Mouse (Mus musculus) heart, postnatal 36 days (tissue): ENCODE measurements around the gene Lmbr1. TPM values are rescaled to one million over a fixed set of nuclear protein-coding genes. Genes with fewer than 3 reads are reported as not detected.
"Not testable (repeated sequence)": the region's sequence is repeated elsewhere in the genome, so short reads cannot be mapped to it uniquely, and the experiment has no call there.

Source experiments
- DNase-seq, 2 experiments: peaks; one replicate each; pipeline ENCODE4 v3.0.0; 2021 to 2022
- intact Hi-C: fragments of 180-260 bp; cut with DNase I; formaldehyde crosslinking; loops from one replicate; pipeline ENCODE4 v1.15.1; 2025
- total RNA-seq, 2 experiments: library from RNA; stranded (reverse); gene quantifications; 2 replicates each; pipeline ENCODE4 v1.2.3; 2021

Lmbr1 gene
- 10 to 100 TPM; 12.5 to 15.2 TPM for total RNA-seq

GRCm38 (mm10) chr5:29378298-29379036, at the start of gene Lmbr1:
TSS of gene Lmbr1 (minus strand) at chr5:29378390.
- peak; percentile 95 to 97 for DNase-seq
- intact Hi-C loops: no loop called here

GRCm38 (mm10) chr5:29423330-29423729, 45.1 kb upstream of the Lmbr1 start:
- DNase-seq, intact Hi-C loops: not testable (repeated sequence)

DNA sequence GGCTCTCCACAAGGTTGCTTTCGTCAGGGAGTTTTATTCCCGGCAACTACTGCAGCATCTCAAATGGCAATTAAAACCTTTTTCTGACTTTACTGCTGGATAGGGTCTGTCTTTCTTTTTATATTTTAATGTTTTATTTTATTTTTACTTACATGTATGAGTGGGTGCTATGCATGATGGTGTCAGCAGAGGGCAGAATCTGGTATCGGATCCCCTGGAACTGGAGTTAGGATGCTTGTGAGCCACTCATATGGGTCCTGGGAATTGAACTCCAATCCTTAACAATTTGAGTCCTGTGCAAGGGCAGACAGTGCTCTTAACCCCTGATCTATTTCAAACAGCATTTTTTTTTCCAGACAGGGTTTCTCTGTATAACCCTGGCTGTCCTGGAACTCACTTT, 34.9 kb upstream of the Lmbr1 start:
- intact Hi-C loops: no loop called here
- DNase-seq: no peak

- DNase-seq: no peak
- intact Hi-C loops: no loop called here
These were observed 32.7 kb upstream of the Lmbr1 start for GRCm38 (mm10) chr5:29410854-29411253.

GRCm38 (mm10) chr5:29398427-29398826, 20.2 kb upstream of the Lmbr1 start:
- intact Hi-C loops: no loop called here
- no peak for DNase-seq

DNA sequence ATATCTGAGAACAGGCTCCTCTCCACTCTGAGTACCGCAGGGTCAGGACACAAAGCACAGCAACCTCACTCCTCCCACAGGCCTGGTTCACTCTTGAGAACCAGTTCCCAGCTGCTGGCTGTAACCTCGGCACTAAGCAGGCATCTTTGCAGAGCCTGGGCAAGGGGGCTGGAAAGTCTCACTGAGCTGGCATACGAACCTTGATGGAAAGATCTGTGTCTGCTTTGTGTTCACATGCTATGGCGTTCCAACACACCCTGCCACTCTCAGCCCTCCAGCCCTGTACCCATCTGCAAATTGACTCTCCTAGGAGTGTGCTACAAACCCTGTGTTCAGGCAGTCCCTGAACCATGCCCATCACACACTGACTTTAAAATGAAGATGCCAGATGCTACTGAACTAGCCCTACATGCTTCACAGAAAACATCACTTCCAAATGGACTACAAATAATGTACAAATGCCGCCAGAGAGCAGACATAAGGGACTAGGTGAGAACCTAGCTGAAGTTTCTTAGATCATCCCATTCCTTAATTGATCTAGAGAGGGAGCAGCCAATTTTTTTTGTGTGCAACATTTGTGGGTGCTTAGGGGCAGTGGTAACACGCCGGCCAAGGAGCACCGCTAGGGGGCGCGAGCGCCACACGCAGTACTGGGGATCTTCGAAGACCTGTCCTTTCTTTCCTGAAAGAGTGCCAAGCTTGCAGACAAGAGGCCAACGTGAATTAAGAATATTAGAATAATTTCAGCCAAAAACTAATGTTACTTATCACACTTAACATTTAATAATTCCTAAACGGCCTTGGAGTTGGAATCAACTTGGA, 11.0 kb upstream of the Lmbr1 start:
- peak; percentile 83 to 88 for DNase-seq
- intact Hi-C loops: loop anchor here (1.0 to 5.0 kb wide), 2 partner anchors 183 to 298 kb away; no protein-coding TSS in a partner anchor

GRCm38 (mm10) chr5:29388181-29388943, 10.2 kb upstream of the Lmbr1 start:
- peak; percentile 31 to 62 for DNase-seq
- intact Hi-C loops: loop anchor here (5.0 kb wide), 1 partner anchor 184 kb away; no protein-coding TSS in a partner anchor

DNA sequence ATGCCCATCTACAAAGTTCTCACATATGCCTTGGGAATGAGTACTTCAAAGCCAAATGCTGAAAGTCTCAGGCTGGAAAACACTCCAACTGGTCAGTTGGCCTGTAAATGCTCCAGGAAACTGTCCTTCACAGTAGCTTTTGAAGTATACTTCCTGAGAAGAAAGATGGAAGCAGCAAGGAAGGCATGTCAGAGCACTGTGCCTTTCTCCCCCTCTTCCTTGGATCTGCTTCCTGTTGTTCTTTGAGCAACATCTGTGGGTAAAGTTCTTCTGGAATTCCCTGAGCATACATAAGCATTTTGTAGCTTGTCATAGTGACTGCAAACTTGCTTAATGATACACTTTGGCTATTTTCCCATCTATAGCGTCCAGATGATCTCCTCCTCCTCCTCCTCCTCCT, 9.4 kb upstream of the Lmbr1 start:
- no peak for DNase-seq
- intact Hi-C loops: loop anchor here (5.0 kb wide), 1 partner anchor 185 kb away; no protein-coding TSS in a partner anchor

DNA sequence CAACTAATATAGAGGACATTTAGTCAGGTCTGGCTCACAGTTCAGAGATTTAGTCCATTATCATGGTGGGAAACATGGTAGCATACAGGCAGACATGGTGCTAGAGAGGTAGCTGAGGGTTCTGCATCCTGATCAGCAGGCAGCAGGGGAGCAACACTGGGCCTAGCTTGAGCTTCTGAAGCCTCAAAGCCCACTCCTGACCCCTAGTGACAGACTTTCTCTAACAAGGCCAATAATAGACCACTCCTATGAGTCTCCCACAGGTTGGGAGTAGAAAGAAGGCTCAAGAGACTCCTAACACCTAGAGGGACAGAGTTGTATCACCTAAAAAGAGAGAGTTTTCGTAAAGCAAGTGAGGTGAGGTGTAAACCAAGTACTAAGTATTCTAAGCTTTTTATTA, 4.6 kb upstream of the Lmbr1 start:
- intact Hi-C loops: no loop called here
- DNase-seq: no peak

DNA sequence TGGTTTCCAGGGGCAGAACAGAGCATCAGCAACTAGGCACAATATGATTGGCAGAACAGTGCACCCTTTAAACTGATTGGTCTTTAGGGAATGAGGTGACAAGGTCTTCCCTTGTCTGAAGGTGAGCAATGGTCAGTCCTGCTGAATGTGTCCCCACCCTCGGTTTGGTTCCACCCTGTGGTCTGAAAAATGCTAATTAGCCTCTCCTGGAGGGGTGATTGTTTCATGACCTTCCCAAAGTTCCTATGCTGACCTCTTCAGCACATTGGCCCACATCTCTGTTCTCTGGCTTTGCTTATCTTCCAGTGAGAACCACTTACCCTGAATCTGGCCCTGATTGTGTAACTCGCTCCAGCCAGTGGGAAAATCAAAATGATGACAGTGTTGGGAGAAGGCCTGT, 1.9 kb upstream of the Lmbr1 start:
- intact Hi-C loops: no loop called here
- DNase-seq: no peak

- DNase-seq: no peak
- intact Hi-C loops: no loop called here
These were observed 446 bp downstream of the Lmbr1 start for GRCm38 (mm10) chr5:29377590-29378297.

- DNase-seq: no peak
These were observed 14.7 kb downstream of the Lmbr1 start for GRCm38 (mm10) chr5:29363511-29363910.

DNA sequence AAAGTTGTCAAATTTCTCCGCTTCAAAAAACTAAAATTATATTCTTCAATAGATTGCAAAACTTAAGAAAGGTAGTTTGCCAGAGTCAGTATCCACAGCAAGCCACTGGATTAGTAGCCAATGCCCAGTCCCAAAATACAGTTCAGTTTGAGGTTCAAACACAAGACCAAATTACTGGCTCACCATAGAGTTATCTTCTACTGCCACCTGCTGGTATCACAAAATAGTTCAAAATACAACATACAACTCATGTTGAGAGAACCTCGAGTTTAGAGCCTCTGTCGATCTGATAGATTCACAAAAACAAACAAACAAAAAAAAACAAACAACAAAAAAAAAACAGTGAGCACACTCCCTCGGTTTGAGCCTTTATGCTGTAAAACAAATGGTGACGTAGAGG, 42.4 kb downstream of the Lmbr1 start:
- intact Hi-C loops: loop anchor here (10.0 kb wide), 1 partner anchor 881 kb away; no protein-coding TSS in a partner anchor

More at GRCm38 (mm10) chr5:29363511-29363910, 14.7 kb downstream of the Lmbr1 start:
- intact Hi-C loops: no loop called here

GRCm38 (mm10) chr5:29322503-29322902, 55.7 kb downstream of the Lmbr1 start:
- intact Hi-C loops: no loop called here
- DNase-seq: no peak

More for the DNA sequence above, 42.4 kb downstream of the Lmbr1 start:
- DNase-seq: no peak

GRCm38 (mm10) chr5:29309191-29309590, 69.0 kb downstream of the Lmbr1 start:
- DNase-seq: no peak
- intact Hi-C loops: no loop called here

GRCm38 (mm10) chr5:29293194-29293593, 85.0 kb downstream of the Lmbr1 start:
- peak; percentile 38 to 65 for DNase-seq
- intact Hi-C loops: loop anchor here (5.0 kb wide), 1 partner anchor 841 kb away; no protein-coding TSS in a partner anchor

GRCm38 (mm10) chr5:29290110-29290509, 88.1 kb downstream of the Lmbr1 start:
- no peak for DNase-seq
- intact Hi-C loops: loop anchor here (5.0 kb wide), 1 partner anchor 838 kb away; no protein-coding TSS in a partner anchor

GRCm38 (mm10) chr5:29289703-29290102, 88.5 kb downstream of the Lmbr1 start:
- intact Hi-C loops: loop anchor here (5.0 kb wide), 1 partner anchor 837 kb away; no protein-coding TSS in a partner anchor
- DNase-seq: no peak

GRCm38 (mm10) chr5:29281081-29281480, 97.1 kb downstream of the Lmbr1 start:
- no peak for DNase-seq
- intact Hi-C loops: no loop called here

- intact Hi-C loops: loop anchor here (5.0 kb wide), 1 partner anchor 822 kb away; no protein-coding TSS in a partner anchor
- no peak for DNase-seq
These were observed 103.4 kb downstream of the Lmbr1 start for GRCm38 (mm10) chr5:29274746-29275145.
